Mouse (Mus musculus) liver, embryonic 14.5 days (tissue): ENCODE results near the gene Itpr1.

Experiments used
- CTCF ChIP-seq: IDR thresholded peaks from 2 replicates; pipeline ENCODE4 v1.5.1; 2016; ENCODE audit warnings: antibody characterized with exemption, low read depth, control low read depth
- EP300 ChIP-seq: IDR thresholded peaks from 2 replicates; pipeline ENCODE4 v1.6.1; 2016; ENCODE audit warnings: antibody characterized with exemption, low read depth

DNA sequence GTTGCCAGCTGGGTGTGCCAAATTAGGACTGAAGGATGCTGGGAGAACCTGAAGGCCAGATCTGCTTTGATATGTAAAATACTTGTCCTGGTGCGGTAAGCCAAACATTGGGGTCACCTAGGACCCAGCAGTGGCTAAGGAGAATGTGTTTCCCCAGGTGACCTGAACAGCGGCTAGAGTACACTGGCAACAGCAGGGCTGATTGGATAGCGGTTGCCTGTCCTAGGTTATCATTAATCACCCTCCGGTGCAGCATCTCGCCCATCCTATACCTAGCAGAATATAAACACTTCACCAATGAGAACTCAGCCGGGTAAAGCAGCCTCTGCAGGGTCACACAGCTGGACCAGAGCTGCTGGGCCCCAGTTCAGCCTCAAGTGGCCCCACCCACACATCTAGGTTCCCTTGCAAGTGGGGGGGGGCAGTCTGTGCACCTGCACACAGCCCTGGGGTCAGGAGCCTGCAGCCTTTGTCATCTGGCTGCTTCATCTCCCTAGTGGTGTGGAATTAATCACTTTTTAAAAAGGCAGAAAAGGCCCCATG lies 318.0 kb downstream of the Itpr1 start:
- TF ChIP-seq CTCF (no peak), EP300 (no peak)
